8 mouse cellular contexts compared by ENCODE assay signal in genomic region chr11:31169161-31170051, GRCm38 (mm10). TPM values are rescaled to one million over a fixed set of nuclear protein-coding genes. Genes with fewer than 3 reads are reported as not detected.
DNase-seq lines count a peak whose midpoint lies in the region; ATAC-seq and TF ChIP-seq lines count a peak whose summit lies in the region.

No protein-coding gene starts in this region.

- H3K9ac ChIP-seq in hindbrain, embryonic 14.5 days = peak overlapping the region; percentile 50
- no peak overlapping the region for H3K9ac ChIP-seq in limb, embryonic 15.5 days
- no peak overlapping the region for H3K9ac ChIP-seq in neural tube, embryonic 12.5 days

- no peak for DNase-seq in gastrocnemius, adult 2 months
- no peak for DNase-seq in gastrocnemius, postnatal 25 days
- DNase-seq in hindbrain, embryonic 14.5 days (ENCODE audit: low spot score) = peak; percentile 38
- no peak for DNase-seq in B cell, adult 2 months

- no peaks in the 10 kb centered on the region for H3K9me3 ChIP-seq in hindbrain, embryonic 14.5 days (ENCODE audit: control insufficient read depth, low read length)
- H3K9me3 ChIP-seq in limb, embryonic 15.5 days = no peaks in the 10 kb centered on the region
- H3K9me3 ChIP-seq in neural tube, embryonic 12.5 days = no peaks in the 10 kb centered on the region

- TF ChIP-seq CTCF in gastrocnemius, adult 2 months (IDR thresholded peaks at IDR 0.05) = no peak
- TF ChIP-seq CTCF in bone marrow macrophage, adult 2 months (IDR thresholded peaks at IDR 0.05; ENCODE audit: low read depth, low read length) = no peak
- TF ChIP-seq CTCF in embryonic fibroblast, embryonic 13.5 days (IDR thresholded peaks at IDR 0.05; ENCODE audit: borderline replicate concordance, insufficient read depth, low read length) = no peak

- ATAC-seq in hindbrain, embryonic 14.5 days (ENCODE audit: low FRiP score) = peak; percentile 95
- ATAC-seq in limb, embryonic 15.5 days (ENCODE audit: insufficient number of reproducible peaks, low FRiP score, low TSS enrichment, low read depth) = peak; percentile 63; the same call in 1 of the 2 replicates
- ATAC-seq in neural tube, embryonic 12.5 days (ENCODE audit: low FRiP score, low read depth) = peak; percentile 92

- no peaks in the 10 kb centered on the region for H3K36me3 ChIP-seq in hindbrain, embryonic 14.5 days (replicated peaks; ENCODE audit: control insufficient read depth, insufficient read depth)
- H3K36me3 ChIP-seq in limb, embryonic 15.5 days = no peaks in the 10 kb centered on the region
- no peaks in the 10 kb centered on the region for H3K36me3 ChIP-seq in neural tube, embryonic 12.5 days

- intact Hi-C loops in gastrocnemius, adult 2 months (cut with DNase I) = no loop called here

- H3K4me2 ChIP-seq in hindbrain, embryonic 14.5 days (replicated peaks) = peak overlapping the region; percentile 75
- peak overlapping the region; percentile 59 for H3K4me2 ChIP-seq in limb, embryonic 15.5 days
- H3K4me2 ChIP-seq in neural tube, embryonic 12.5 days (replicated peaks) = peak overlapping the region; percentile 61

- no peak for TF ChIP-seq POLR2A in bone marrow macrophage, adult 2 months (IDR thresholded peaks at IDR 0.05; ENCODE audit: borderline replicate concordance, low read depth, low read length)
- TF ChIP-seq POLR2A in embryonic fibroblast, embryonic 13.5 days (IDR thresholded peaks at IDR 0.05; ENCODE audit: low read depth, low read length) = no peak

- H3K27ac ChIP-seq in gastrocnemius, adult 2 months = no peak overlapping the region
- H3K27ac ChIP-seq in bone marrow macrophage, adult 2 months (ENCODE audit: insufficient read depth, low read depth, low read length) = no peak overlapping the region
- no peak overlapping the region for H3K27ac ChIP-seq in embryonic fibroblast, embryonic 13.5 days (ENCODE audit: insufficient read depth, low read length)
- no peak overlapping the region for H3K27ac ChIP-seq in hindbrain, embryonic 14.5 days
- peak overlapping the region; percentile 38; the same call in 1 of the 2 replicates for H3K27ac ChIP-seq in limb, embryonic 15.5 days
- H3K27ac ChIP-seq in neural tube, embryonic 12.5 days = no peak overlapping the region

- H3K27me3 ChIP-seq in hindbrain, embryonic 14.5 days (ENCODE audit: control insufficient read depth, insufficient read depth, low read length) = no peaks in the 10 kb centered on the region
- H3K27me3 ChIP-seq in limb, embryonic 15.5 days = no peaks in the 10 kb centered on the region
- H3K27me3 ChIP-seq in neural tube, embryonic 12.5 days (replicated peaks) = no peaks in the 10 kb centered on the region

- H3K4me1 ChIP-seq in bone marrow macrophage, adult 2 months (ENCODE audit: control insufficient read depth, insufficient read depth, low read length) = no peaks in the 10 kb centered on the region
- no peaks in the 10 kb centered on the region for H3K4me1 ChIP-seq in embryonic fibroblast, embryonic 13.5 days (ENCODE audit: control insufficient read depth, insufficient read depth, low read length)
- peaks cover 4% of the 10 kb centered on the region; the same call in 1 of the 2 replicates for H3K4me1 ChIP-seq in hindbrain, embryonic 14.5 days (replicated peaks; ENCODE audit: control insufficient read depth, insufficient read depth, low read length)
- peaks cover 9% of the 10 kb centered on the region; the same call in 1 of the 2 replicates for H3K4me1 ChIP-seq in limb, embryonic 15.5 days
- H3K4me1 ChIP-seq in neural tube, embryonic 12.5 days = peaks cover 6% of the 10 kb centered on the region; the same call in 1 of the 2 replicates

- WGBS in hindbrain, embryonic 14.5 days = 2% methylated on average over 21 of the region's 21 CpGs
- WGBS in limb, embryonic 15.5 days = 3% methylated on average over 21 of the region's 21 CpGs
- WGBS in neural tube, embryonic 12.5 days = 5% methylated on average over 21 of the region's 21 CpGs

- peak overlapping the region; percentile 62 for H3K4me3 ChIP-seq in gastrocnemius, adult 2 months
- peak overlapping the region; percentile 51 for H3K4me3 ChIP-seq in bone marrow macrophage, adult 2 months (ENCODE audit: insufficient read depth, low read length)
- peak overlapping the region; percentile 6 for H3K4me3 ChIP-seq in embryonic fibroblast, embryonic 13.5 days (ENCODE audit: insufficient read depth, low read length)
- H3K4me3 ChIP-seq in hindbrain, embryonic 14.5 days (replicated peaks; ENCODE audit: low read length) = peak overlapping the region; percentile 43
- peak overlapping the region; percentile 44 for H3K4me3 ChIP-seq in limb, embryonic 15.5 days
- peak overlapping the region; percentile 38 for H3K4me3 ChIP-seq in neural tube, embryonic 12.5 days

RNA-seq across cellular contexts. Expression of gene Gm17332, which starts 12.9 kb away (rescaled TPM):
- total RNA-seq in gastrocnemius, adult 2 months (2021) = not detected
- not detected for total RNA-seq in gastrocnemius, postnatal 25 days (2021)
- not detected in 2 replicates for polyA plus RNA-seq in bone marrow macrophage, adult 2 months (2012; ENCODE audit: insufficient read depth, insufficient read length, missing spikeins)
- polyA plus RNA-seq in embryonic fibroblast, embryonic 13.5 days (2011; ENCODE audit: insufficient read length, low read depth, missing spikeins) = not detected in 2 replicates
- polyA plus RNA-seq in hindbrain, embryonic 14.5 days (2014; fragmentation: Nextera tagmentation; extraction: Ambion mirVana) = not detected in 2 replicates
- not detected in 2 replicates for polyA plus RNA-seq in limb, embryonic 15.5 days (2015; fragmentation: Nextera tagmentation; extraction: Ambion mirVana)
- polyA plus RNA-seq in neural tube, embryonic 12.5 days (2016; fragmentation: Nextera tagmentation; extraction: Ambion mirVana) = not detected in 2 replicates

Comparison
In these comparisons a context has a peak if more than half of its experiments do, and no peak if none do; other contexts are left out.
1. H3K4me3 ChIP-seq: peak in every context shown above with its lines; median percentile 62 in gastrocnemius, adult 2 months; 51 in bone marrow macrophage, adult 2 months; 44 in limb, embryonic 15.5 days; 43 in hindbrain, embryonic 14.5 days; 38 in neural tube, embryonic 12.5 days; 6 in embryonic fibroblast, embryonic 13.5 days.